Mouse (Mus musculus) E14TG2a.4 (cell line): ENCODE measurements around the gene Litaf.

Source experiments
- CTCF ChIP-seq: conservative IDR thresholded peaks from 2 replicates; pipeline ENCODE4 v1.5.1; 2014; ENCODE audit warnings: low read length
- NANOG ChIP-seq: IDR thresholded peaks from 2 replicates; pipeline ENCODE4 v1.6.1; 2014; ENCODE audit warnings: borderline replicate concordance, low read length, mixed read lengths

- TF ChIP-seq CTCF (no peak), NANOG (no peak)
These were observed 25.0 kb upstream of the Litaf start for GRCm38 (mm10) chr16:11090836-11091570.
